Mouse (Mus musculus): ENCODE data around the gene Pygb.

GRCm38 (mm10) chr2:150740145-150740841 lies 46.2 kb upstream of the Pygb start:
- TF ChIP-seq CTCF (IDR thresholded peaks at IDR 0.05; ENCODE audit: control insufficient read depth, insufficient read depth, insufficient replicate concordance, low read depth, low read length) = no peak
- no peak for TF ChIP-seq POLR2A (IDR thresholded peaks at IDR 0.05; ENCODE audit: control insufficient read depth, low read depth, low read length)

Measured in testis, adult 2 months (tissue).